Mouse (Mus musculus) heart, postnatal 25 days (tissue): Measurements from ENCODE around the gene Setmar. TPM values are rescaled to one million over a fixed set of nuclear protein-coding genes. Genes with fewer than 3 reads are reported as not detected.

Experiments
- DNase-seq: peaks from one replicate; pipeline ENCODE4 v3.0.0; 2022; ENCODE audit warnings: low spot score
- intact Hi-C: fragments of 180-260 bp; cut with DNase I; formaldehyde crosslinking; loops from one replicate; pipeline ENCODE4 v1.15.1; 2025
- total RNA-seq, 2 experiments: library from RNA; stranded (reverse); gene quantifications; 2 replicates each; pipeline ENCODE4 v1.2.3; 2021

Gene Setmar
- total RNA-seq, 2 experiments from 2014 or later = 3.0 to 3.7 TPM

DNA sequence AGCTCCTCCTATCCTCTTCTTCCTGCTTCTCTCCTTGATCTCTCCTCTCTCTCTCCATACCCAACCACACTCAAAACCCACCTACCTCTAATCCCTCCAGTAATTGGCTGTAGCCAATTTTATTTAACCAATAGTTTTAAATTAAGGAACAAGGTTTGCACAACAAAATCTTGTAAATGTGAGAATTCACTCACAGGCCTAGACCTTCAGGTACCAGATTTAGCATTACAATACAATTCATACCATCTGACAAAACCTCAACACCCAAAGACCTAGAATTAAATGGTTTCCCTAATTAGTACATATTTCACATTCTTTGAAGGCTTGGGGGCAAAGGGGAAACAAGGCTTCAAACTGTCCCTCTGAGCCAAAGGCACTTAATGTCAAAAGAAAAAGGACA is 42.5 kb downstream of the Setmar start:
- DNase-seq = no peak
- intact Hi-C loops = no loop called here

DNA sequence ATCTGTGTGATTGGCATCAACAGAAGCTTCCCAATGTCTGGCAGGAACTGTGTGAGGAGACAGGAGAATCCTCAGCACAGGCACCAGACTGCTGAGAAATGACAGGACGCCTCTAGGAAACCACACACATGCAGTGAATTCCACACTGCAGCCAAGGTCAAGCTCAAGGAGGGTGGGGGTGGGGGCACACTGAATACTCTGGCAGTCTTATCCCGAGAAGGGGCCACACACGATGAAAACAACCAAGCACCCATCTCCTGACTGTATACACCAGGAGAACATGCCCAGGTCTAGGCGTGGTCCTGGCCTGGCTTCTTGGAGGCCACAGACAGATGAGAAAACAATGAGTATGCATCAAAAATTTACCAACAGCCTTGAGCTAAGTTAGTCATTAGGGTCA is 45.5 kb downstream of the Setmar start:
- intact Hi-C loops = loop anchor here (5.0 kb wide), 1 partner anchor 62 kb away; no protein-coding TSS in a partner anchor
- no peak for DNase-seq

GRCm38 (mm10) chr6:108111693-108112092 is 46.8 kb downstream of the Setmar start:
- intact Hi-C loops = loop anchor here (5.0 kb wide), 1 partner anchor 61 kb away; no protein-coding TSS in a partner anchor
- no peak for DNase-seq

DNA sequence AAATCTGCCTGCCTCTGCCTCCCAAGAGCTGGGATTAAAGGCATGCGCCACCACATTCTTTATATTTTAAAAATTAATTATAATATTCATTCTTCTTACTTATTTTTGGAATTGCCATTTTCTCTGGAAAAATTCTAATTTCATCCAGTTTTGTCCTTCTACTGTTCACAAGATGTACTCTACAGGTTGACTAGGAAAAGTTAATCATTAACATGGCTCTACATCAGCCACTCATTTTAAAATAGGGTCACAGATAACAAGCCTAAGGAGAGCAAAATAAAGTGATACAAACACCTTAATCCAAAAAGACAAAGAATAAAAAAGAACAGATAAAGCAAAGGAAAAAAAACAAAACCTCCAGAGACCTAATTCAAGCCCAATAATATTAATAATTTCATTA is 50.1 kb downstream of the Setmar start:
- intact Hi-C loops = loop anchor here (5.0 kb wide), 1 partner anchor 57 kb away; no protein-coding TSS in a partner anchor
- DNase-seq = no peak

- no peak for DNase-seq
- intact Hi-C loops = no loop called here
Measured at GRCm38 (mm10) chr6:108117881-108118280, 53.0 kb downstream of the Setmar start.

DNA sequence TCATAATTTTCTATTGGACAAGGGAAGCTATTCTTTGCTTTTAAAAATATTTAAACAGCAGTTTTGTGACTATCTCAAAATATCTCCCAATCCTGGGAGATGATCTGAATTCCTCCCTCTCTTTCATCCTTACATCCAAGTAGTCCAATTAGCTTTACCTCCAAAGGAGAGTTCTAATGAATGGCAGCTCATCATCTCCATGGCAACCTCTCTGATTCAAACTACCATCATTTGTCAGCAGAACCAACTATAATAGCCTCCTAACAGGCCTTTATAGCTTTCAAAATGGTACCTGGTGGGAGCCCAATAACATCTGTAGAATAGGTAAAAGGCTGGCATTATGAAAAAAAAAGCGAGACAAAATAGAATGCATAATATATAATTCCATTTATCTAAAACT is 60.6 kb downstream of the Setmar start:
- intact Hi-C loops = no loop called here
- DNase-seq = no peak

GRCm38 (mm10) chr6:108126631-108127030 is 61.8 kb downstream of the Setmar start:
- DNase-seq = peak; percentile 13

More at GRCm38 (mm10) chr6:108126631-108127030, 61.8 kb downstream of the Setmar start:
- intact Hi-C loops = no loop called here

Other genes with a start within 250 kb of the Setmar start
- 10 to 100 TPM; 11.2 to 12.4 TPM for gene Sumf1, start 120.5 kb downstream of the Setmar start, total RNA-seq
- 10 to 100 TPM; 44.1 to 44.2 TPM for gene Itpr1, start 148.1 kb downstream of the Setmar start, total RNA-seq